Mouse (Mus musculus) embryonic fibroblast, embryonic 13.5 days (primary cell): ENCODE results near the gene Serbp1.

ENCODE experiments used
- CTCF ChIP-seq: IDR thresholded peaks from 2 replicates; pipeline ENCODE4 v1.5.1; 2011; ENCODE audit warnings: mild to moderate bottlenecking, control low read depth, low read length, moderate library complexity, borderline replicate concordance; ENCODE audit not compliant: insufficient read depth
- POLR2A ChIP-seq: IDR thresholded peaks from 2 replicates; pipeline ENCODE4 v1.6.1; 2011; ENCODE audit warnings: low read depth, mild to moderate bottlenecking, control low read depth, low read length, moderate library complexity

GRCm38 (mm10) chr6:67213429-67214098 lies 24.4 kb upstream of the Serbp1 start:
- TF ChIP-seq CTCF (no peak), POLR2A (no peak)
